Mouse (Mus musculus): ENCODE measurements at regions not wholly inside any gene's neighbourhood (a gene's known extent, or its start where the extent isn't known, plus 50 kb on each side); places are given as distances from the start of the nearest gene placed in this dataset.

DNA sequence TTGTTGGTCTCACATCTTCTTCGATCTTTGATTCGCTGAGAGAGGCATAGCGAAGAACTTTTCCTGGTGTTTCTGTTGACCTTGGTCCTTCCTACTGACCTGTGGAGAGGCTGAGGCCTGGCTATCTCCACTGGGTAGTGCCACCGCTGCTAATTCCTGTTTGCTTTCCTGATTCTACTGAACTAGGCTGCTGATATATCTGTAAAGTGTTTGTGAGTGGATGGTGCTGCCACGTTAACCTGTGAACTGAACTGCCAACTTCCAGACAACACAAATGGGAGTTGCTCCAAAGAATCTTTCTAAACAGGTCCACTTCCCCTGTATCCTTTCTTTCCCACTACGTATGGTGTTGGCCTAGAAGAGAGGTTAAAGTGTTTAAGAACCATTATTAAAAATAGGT lies 78.0 kb upstream of the Akt3 start:
- H3K36me3 ChIP-seq (ENCODE audit: control insufficient read depth, insufficient read depth) = no peaks in the 10 kb centered on the region
- no peak overlapping the region for H3K4me3 ChIP-seq (ENCODE audit: insufficient read depth, poor library complexity, severe bottlenecking)
- no peak for TF ChIP-seq MYOG (IDR thresholded peaks at IDR 0.05; ENCODE audit: control insufficient read depth, extremely low read depth, insufficient read length)
- TF ChIP-seq MYOD1 (IDR thresholded peaks at IDR 0.05; ENCODE audit: control insufficient read depth, insufficient read length, low read depth) = no peak
- no peak for TF ChIP-seq FOSL1 (IDR thresholded peaks at IDR 0.05; ENCODE audit: insufficient read depth, low read length, poor library complexity, severe bottlenecking)
- no peak for TF ChIP-seq MAX (IDR thresholded peaks at IDR 0.05)
- TF ChIP-seq CTCF (IDR thresholded peaks at IDR 0.05; ENCODE audit: control insufficient read depth, insufficient read depth, insufficient read length) = no peak
- TF ChIP-seq USF1 (IDR thresholded peaks at IDR 0.05; ENCODE audit: low read depth) = no peak
- TF ChIP-seq CEBPB (IDR thresholded peaks at IDR 0.05; ENCODE audit: low read depth) = no peak
- H3ac ChIP-seq (ENCODE audit: control insufficient read depth, insufficient read length, low read depth) = no peak overlapping the region
- no peaks in the 10 kb centered on the region for H3K79me2 ChIP-seq (ENCODE audit: control insufficient read depth, insufficient read depth)
- H3K79me3 ChIP-seq (ENCODE audit: low read depth) = no peaks in the 10 kb centered on the region
- no peaks in the 10 kb centered on the region for H3K27me3 ChIP-seq (ENCODE audit: control insufficient read depth, insufficient read depth, insufficient read length)

DNA sequence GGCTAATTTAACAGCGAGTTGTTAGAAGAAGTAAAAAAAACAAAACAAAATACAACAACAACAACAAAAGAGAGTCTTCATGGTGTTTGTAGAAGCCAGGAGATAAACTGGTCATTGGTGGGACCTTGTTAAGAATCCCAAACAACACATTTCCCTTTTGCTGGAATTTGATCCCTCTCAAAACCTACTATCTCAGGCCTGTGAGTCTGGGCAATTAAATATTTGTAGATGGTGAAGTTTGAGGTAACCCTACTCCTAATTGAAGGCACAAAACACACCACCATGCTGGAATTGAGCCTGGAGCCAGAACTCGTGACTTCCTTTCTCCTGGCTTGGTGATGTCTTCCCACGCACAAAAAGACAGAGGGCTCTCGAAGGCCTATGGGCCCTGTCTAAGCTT lies 65.4 kb upstream of the Akt3 start:
- Histone ChIP-seq H3K4me3 (ENCODE audit: insufficient read depth, poor library complexity, severe bottlenecking) (no peak overlapping the region), H3ac (ENCODE audit: control insufficient read depth, insufficient read length, low read depth) (no peak overlapping the region), H3K79me3 (ENCODE audit: low read depth) (no peaks in the 10 kb centered on the region), H3K36me3 (ENCODE audit: control insufficient read depth, insufficient read depth) (no peaks in the 10 kb centered on the region), H3K79me2 (ENCODE audit: control insufficient read depth, insufficient read depth) (no peaks in the 10 kb centered on the region), H3K27me3 (ENCODE audit: control insufficient read depth, insufficient read depth, insufficient read length) (no peaks in the 10 kb centered on the region)
- no peak for TF ChIP-seq CEBPB (IDR thresholded peaks at IDR 0.05; ENCODE audit: low read depth)
- TF ChIP-seq CTCF (IDR thresholded peaks at IDR 0.05; ENCODE audit: control insufficient read depth, insufficient read depth, insufficient read length) = no peak
- TF ChIP-seq MAX (IDR thresholded peaks at IDR 0.05) = no peak
- TF ChIP-seq USF1 (IDR thresholded peaks at IDR 0.05; ENCODE audit: low read depth) = no peak
- no peak for TF ChIP-seq MYOG (IDR thresholded peaks at IDR 0.05; ENCODE audit: control insufficient read depth, extremely low read depth, insufficient read length)
- no peak for TF ChIP-seq FOSL1 (IDR thresholded peaks at IDR 0.05; ENCODE audit: insufficient read depth, low read length, poor library complexity, severe bottlenecking)
- TF ChIP-seq MYOD1 (IDR thresholded peaks at IDR 0.05; ENCODE audit: control insufficient read depth, insufficient read length, low read depth) = no peak

DNA sequence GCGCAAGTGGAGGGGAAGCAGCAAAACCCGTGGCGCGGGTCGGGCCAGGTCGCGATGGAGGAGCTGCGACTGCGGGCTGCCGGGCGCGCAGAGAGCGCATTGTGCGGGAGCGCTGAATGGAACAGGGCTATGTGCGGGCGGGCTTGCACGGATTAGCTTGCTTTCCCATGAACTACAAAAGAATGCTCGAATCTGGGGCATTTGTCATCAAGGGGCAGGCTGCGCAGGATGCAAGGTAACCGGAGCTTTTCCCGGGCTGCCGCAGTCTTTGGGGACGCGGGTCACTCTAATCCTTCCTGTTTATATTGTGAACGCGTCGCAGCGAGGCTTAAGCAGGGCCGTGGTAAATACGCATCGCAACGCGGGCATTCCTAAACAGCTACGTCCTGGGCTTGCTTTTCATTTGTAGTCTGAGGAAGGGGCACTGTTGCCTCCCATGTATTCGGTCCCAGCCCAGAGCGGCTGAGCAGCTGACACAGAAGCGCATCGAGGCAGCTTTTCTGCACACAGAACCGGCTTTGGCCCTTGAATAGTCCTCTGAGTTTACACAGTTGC lies 64.8 kb upstream of the Akt3 start:
- Histone ChIP-seq H3K27me3 (ENCODE audit: control insufficient read depth, insufficient read depth, insufficient read length) (no peaks in the 10 kb centered on the region), H3K4me3 (ENCODE audit: insufficient read depth, poor library complexity, severe bottlenecking) (no peak overlapping the region), H3ac (ENCODE audit: control insufficient read depth, insufficient read length, low read depth) (no peak overlapping the region), H3K36me3 (ENCODE audit: control insufficient read depth, insufficient read depth) (no peaks in the 10 kb centered on the region), H3K79me3 (ENCODE audit: low read depth) (no peaks in the 10 kb centered on the region), H3K79me2 (ENCODE audit: control insufficient read depth, insufficient read depth) (no peaks in the 10 kb centered on the region)
- no peak for TF ChIP-seq CEBPB (IDR thresholded peaks at IDR 0.05; ENCODE audit: low read depth)
- no peak for TF ChIP-seq FOSL1 (IDR thresholded peaks at IDR 0.05; ENCODE audit: insufficient read depth, low read length, poor library complexity, severe bottlenecking)
- no peak for TF ChIP-seq MYOG (IDR thresholded peaks at IDR 0.05; ENCODE audit: control insufficient read depth, extremely low read depth, insufficient read length)
- no peak for TF ChIP-seq MYOD1 (IDR thresholded peaks at IDR 0.05; ENCODE audit: control insufficient read depth, insufficient read length, low read depth)

DNA sequence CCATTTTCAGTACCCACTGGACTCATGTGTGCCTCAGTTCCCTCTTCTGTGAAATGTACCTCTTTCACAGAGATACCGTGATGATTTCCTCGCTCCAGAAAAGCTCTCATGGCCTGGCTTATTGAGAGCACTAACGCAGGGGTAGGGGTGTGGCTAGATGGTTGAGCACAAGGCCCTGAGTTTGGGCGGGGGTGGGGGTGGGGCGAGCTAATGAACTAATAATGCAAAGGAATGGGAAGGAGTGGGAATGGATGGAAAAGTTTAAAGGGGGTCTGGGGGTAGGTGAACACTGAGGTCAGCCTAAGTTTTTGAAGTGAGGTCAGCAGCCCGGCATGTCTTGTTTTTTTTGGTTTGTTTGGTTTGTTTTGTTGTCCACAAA lies 64.3 kb upstream of the Akt3 start:
- Histone ChIP-seq H3K36me3 (ENCODE audit: control insufficient read depth, insufficient read depth) (no peaks in the 10 kb centered on the region), H3ac (ENCODE audit: control insufficient read depth, insufficient read length, low read depth) (no peak overlapping the region), H3K79me2 (ENCODE audit: control insufficient read depth, insufficient read depth) (no peaks in the 10 kb centered on the region), H3K4me3 (ENCODE audit: insufficient read depth, poor library complexity, severe bottlenecking) (no peak overlapping the region), H3K27me3 (ENCODE audit: control insufficient read depth, insufficient read depth, insufficient read length) (no peaks in the 10 kb centered on the region), H3K79me3 (ENCODE audit: low read depth) (no peaks in the 10 kb centered on the region)
- TF ChIP-seq MAX (IDR thresholded peaks at IDR 0.05) (no peak), FOSL1 (IDR thresholded peaks at IDR 0.05; ENCODE audit: insufficient read depth, low read length, poor library complexity, severe bottlenecking) (no peak), USF1 (IDR thresholded peaks at IDR 0.05; ENCODE audit: low read depth) (no peak), MYOG (IDR thresholded peaks at IDR 0.05; ENCODE audit: control insufficient read depth, extremely low read depth, insufficient read length) (no peak), MYOD1 (IDR thresholded peaks at IDR 0.05; ENCODE audit: control insufficient read depth, insufficient read length, low read depth) (no peak), CTCF (IDR thresholded peaks at IDR 0.05; ENCODE audit: control insufficient read depth, insufficient read depth, insufficient read length) (no peak), CEBPB (IDR thresholded peaks at IDR 0.05; ENCODE audit: low read depth) (no peak)

DNA sequence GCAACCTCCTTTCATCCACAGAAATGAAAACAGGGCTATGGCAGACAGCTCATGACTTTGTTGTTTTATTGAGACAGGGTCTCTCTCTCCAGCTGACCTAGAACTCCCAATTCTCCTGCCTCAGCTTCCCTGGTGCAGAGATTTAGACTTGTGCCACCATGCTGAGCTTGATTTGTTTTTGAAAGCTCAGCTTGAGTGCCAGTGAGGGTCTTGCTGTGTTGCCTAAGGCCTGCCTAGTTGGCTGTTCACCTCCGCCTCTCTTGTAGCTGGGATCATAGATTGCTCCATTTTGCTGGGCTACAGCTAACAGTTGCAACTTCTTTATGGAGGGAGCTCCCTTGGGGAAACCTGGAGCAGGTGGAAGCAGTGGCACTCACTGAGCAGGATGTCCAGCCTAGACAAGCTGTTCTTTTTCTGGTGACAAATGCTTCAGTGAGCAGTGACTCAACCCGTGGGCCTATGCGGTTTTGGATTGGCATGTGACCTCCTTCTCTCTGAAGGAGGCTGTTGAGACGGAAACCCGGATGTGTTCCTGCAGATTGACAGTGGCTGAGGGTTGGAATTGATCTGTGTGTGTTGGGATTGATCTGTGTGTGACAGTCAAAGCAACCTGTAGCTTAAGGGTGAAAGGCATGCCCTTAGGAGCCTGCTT lies 63.8 kb upstream of the Akt3 start:
- Histone ChIP-seq H3K79me2 (ENCODE audit: control insufficient read depth, insufficient read depth) (no peaks in the 10 kb centered on the region), H3K27me3 (ENCODE audit: control insufficient read depth, insufficient read depth, insufficient read length) (no peaks in the 10 kb centered on the region), H3K36me3 (ENCODE audit: control insufficient read depth, insufficient read depth) (no peaks in the 10 kb centered on the region), H3ac (ENCODE audit: control insufficient read depth, insufficient read length, low read depth) (no peak overlapping the region), H3K4me3 (ENCODE audit: insufficient read depth, poor library complexity, severe bottlenecking) (no peak overlapping the region), H3K79me3 (ENCODE audit: low read depth) (no peaks in the 10 kb centered on the region)
- TF ChIP-seq MAX (IDR thresholded peaks at IDR 0.05) (no peak), FOSL1 (IDR thresholded peaks at IDR 0.05; ENCODE audit: insufficient read depth, low read length, poor library complexity, severe bottlenecking) (no peak), CEBPB (IDR thresholded peaks at IDR 0.05; ENCODE audit: low read depth) (no peak), MYOD1 (IDR thresholded peaks at IDR 0.05; ENCODE audit: control insufficient read depth, insufficient read length, low read depth) (no peak), USF1 (IDR thresholded peaks at IDR 0.05; ENCODE audit: low read depth) (no peak), CTCF (IDR thresholded peaks at IDR 0.05; ENCODE audit: control insufficient read depth, insufficient read depth, insufficient read length) (no peak), MYOG (IDR thresholded peaks at IDR 0.05; ENCODE audit: control insufficient read depth, extremely low read depth, insufficient read length) (no peak)

Data from C2C12 (cell line).